Comparison of ENCODE assay signal across 25 mouse cellular contexts in the genomic region with DNA sequence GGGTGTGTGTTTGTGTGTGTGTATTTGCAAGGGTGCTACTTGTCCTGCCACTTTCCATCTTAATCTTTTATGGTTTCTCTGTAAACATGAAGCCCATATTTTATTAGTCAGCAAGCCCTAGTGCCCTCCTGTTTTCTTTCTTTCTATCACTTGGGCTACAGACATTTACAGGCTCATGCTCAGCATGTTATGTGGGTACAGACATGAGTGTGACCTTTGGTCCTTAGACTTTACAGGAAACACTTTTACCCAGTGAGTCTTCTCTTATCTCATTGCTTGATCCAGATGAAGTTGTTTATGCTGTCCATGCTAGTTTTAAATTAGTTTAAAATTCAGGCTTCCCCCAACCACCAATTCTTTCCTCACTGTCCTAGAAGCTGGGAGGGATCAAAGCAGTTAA.
"Had no signal": no experiment of that assay in that cellular context is flagged by ENCODE, and none has a peak within 500 bp of the region (broad histone marks: within the 10 kb centered on the region; RNA-seq: fewer than 3 reads in every experiment).

No protein-coding gene starts in this region.

- H3K4me3 ChIP-seq: kidney, embryonic 15.5 days; layer of hippocampus, adult 2 months; limb, embryonic 10.5 days; limb, embryonic 13.5 days; liver, embryonic 13.5 days; midbrain, embryonic 10.5 days; midbrain, embryonic 13.5 days; myocyte; neural tube, embryonic 13.5 days; stomach, embryonic 15.5 days had no signal

- DNase-seq: kidney, adult 8-10 months; kidney, postnatal 10 days; kidney, postnatal 36 days; layer of hippocampus, adult 9-11 months; liver; liver, embryonic 13.5 days; lung, embryonic 14.5 days; right cerebral cortex, postnatal 14 days; right cerebral cortex, postnatal 4 days; spleen, adult 18-20 months; thymus, adult 2 months; thymus, postnatal 14 days; thymus, postnatal 4 days had no signal

- H3K36me3 ChIP-seq: stomach, embryonic 15.5 days had no signal

- ATAC-seq: lung, postnatal 0 days; midbrain, embryonic 13.5 days; midbrain, embryonic 16.5 days had no signal

- H3K27me3 ChIP-seq: kidney, embryonic 15.5 days; limb, embryonic 13.5 days; liver, embryonic 13.5 days; midbrain, embryonic 13.5 days; neural tube, embryonic 13.5 days; stomach, embryonic 15.5 days had no signal

- H3K27ac ChIP-seq: kidney, embryonic 15.5 days; layer of hippocampus, adult 2 months; limb, embryonic 10.5 days; limb, embryonic 13.5 days; liver, embryonic 13.5 days; macrophage; midbrain, embryonic 10.5 days; midbrain, embryonic 13.5 days; neural tube, embryonic 13.5 days; stomach, embryonic 15.5 days had no signal

- H3K9ac ChIP-seq: kidney, embryonic 15.5 days; limb, embryonic 13.5 days; liver, embryonic 13.5 days; lung, embryonic 14.5 days; midbrain, embryonic 13.5 days; neural tube, embryonic 13.5 days; stomach, embryonic 15.5 days had no signal

- H3K4me2 ChIP-seq: kidney, embryonic 15.5 days; limb, embryonic 13.5 days; liver, embryonic 13.5 days; lung, embryonic 14.5 days; midbrain, embryonic 13.5 days; neural tube, embryonic 13.5 days; stomach, embryonic 15.5 days had no signal

- H3K9me3 ChIP-seq: kidney, embryonic 15.5 days; limb, embryonic 10.5 days; limb, embryonic 13.5 days; liver, embryonic 13.5 days; midbrain, embryonic 10.5 days; midbrain, embryonic 13.5 days; neural tube, embryonic 13.5 days; stomach, embryonic 15.5 days had no signal

- H3K4me1 ChIP-seq: limb, embryonic 10.5 days; midbrain, embryonic 10.5 days; midbrain, embryonic 13.5 days had no signal
